Mouse (Mus musculus) bone marrow macrophage, adult 2 months (primary cell): ENCODE results near the gene Ubap2l.

Source experiments
- CTCF ChIP-seq: IDR thresholded peaks from 2 replicates; pipeline ENCODE4 v1.5.1; 2012; ENCODE audit warnings: low read depth, mild to moderate bottlenecking, low read length, moderate library complexity
- POLR2A ChIP-seq: IDR thresholded peaks from 2 replicates; pipeline ENCODE4 v1.6.1; 2012; ENCODE audit warnings: mild to moderate bottlenecking, low read depth, low read length, borderline replicate concordance

DNA sequence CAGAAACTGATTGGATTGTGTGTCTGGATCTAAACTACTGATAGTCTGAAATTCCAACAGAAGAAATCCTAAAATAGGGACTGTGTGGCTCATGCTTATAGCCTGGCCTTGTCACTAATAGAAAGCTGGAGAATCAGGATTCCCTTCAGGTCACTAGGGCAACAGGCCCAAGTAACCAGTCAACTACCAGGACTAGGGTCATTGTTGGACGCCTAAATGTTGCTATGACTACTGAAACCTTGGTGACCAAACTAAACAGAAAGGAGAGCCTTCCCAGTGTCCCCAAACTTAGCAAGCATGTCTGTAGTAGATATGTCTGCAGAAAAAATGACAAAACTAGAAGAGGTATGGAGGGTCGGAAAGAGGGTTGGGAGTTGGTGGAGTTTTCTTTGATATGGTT, 10.1 kb upstream of the Ubap2l start:
- no peak for TF ChIP-seq CTCF
- no peak for TF ChIP-seq POLR2A
